Mouse (Mus musculus) retina, postnatal 1 day (tissue): ENCODE measurements at regions not wholly inside any gene's neighbourhood (a gene's known extent, or its start where the extent isn't known, plus 50 kb on each side); places are given as distances from the start of the nearest gene placed in this dataset.

Experiments
- DNase-seq: peaks from one replicate; pipeline ENCODE4 v3.0.0-alpha.2; 2012

- peak; percentile 23 for DNase-seq
Measured at GRCm38 (mm10) chrX:139392777-139393176, 59.3 kb downstream of the Trap1a start.

DNA sequence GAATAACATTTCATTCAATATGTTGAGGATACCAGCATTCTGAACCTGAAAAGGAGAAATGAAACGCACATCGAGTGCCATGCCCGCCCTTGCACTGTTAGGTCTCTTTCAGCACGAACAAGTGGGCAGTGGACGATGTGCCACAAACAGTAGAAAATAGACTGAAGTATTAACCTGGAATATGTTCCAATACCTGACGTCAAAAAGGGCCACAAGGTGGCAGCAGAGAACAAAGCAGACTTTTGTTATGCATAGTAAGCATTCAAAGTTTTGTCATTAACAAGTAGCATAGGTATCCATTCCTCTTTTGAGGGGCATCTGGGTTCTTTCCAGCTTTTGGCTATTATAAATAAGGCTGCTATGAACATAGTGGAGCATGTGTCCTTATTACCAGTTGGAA is 63.5 kb upstream of the D330045A20Rik start:
- DNase-seq = peak; percentile 60

- no peak for DNase-seq
Measured at GRCm38 (mm10) chrX:139419867-139420266, 60.3 kb upstream of the D330045A20Rik start.

- DNase-seq = no peak
Measured at GRCm38 (mm10) chrX:139424307-139424706, 55.9 kb upstream of the D330045A20Rik start.
